Mouse (Mus musculus): ENCODE data around the gene Gstt4. TPM values are rescaled to one million over a fixed set of nuclear protein-coding genes. Genes with fewer than 3 reads are reported as not detected.

Gene Gstt4
- polyA plus RNA-seq (2017; shearing (Covaris generic)) = not detected

DNA sequence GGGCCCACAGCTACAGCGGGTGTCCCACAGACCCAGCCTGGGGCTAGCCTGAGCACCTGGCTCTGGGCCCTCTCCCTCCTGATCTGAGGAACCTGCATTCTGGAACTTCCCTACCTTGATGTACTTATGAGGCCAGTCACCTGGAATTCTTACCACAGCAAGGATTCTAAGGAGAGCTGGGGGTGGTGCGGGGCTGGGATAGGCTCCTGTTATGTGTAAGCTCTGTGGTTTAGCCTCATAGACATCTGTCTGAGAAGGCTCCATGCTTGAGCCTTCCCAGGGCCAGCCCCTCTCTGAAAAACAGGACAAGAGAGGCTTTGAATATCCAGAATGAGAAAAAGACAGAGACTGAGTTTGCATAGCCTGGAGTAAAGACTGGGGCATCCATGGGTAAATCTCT lies at the start of gene Gstt4:
Gstt4 (minus strand) TSS at position 101 of the 400 bp plus-strand sequence.

DNA sequence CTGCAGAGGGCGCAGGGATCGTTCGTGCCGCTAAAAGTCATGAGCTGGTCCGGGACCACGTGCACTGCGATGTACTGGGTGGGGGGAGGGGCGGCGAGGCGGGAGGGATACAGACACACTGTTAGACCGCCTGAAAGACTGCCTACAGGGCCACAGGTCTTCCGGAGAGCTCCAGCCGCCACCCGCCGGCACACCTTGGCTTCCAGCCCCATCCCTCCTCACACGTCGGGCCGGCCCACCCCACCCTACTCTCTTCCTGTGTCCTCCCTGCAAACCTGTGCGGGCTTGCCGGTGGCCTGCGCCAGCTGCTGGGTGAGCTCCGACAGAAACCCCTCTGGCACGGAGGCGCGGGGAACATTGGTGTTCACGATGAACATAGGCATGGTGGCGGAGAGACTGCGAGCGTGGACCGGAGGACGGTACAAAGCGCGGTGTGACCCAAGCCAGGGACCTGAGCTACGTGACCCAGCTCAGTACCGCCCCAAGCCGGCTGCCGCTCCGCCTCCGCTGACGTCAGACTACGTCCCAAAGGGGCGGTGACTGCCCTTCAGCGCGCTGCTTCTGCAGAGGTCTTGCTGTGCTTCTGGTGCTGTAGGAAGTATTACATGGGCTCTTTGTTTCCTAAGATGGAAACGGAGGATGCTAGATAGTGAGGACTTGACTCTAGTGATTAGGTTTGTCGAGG lies 37.6 kb upstream of the Gstt4 start, which contains the start of gene Mif:
Mif (minus strand) TSS at position 455 of the 685 bp plus-strand sequence.

DNA sequence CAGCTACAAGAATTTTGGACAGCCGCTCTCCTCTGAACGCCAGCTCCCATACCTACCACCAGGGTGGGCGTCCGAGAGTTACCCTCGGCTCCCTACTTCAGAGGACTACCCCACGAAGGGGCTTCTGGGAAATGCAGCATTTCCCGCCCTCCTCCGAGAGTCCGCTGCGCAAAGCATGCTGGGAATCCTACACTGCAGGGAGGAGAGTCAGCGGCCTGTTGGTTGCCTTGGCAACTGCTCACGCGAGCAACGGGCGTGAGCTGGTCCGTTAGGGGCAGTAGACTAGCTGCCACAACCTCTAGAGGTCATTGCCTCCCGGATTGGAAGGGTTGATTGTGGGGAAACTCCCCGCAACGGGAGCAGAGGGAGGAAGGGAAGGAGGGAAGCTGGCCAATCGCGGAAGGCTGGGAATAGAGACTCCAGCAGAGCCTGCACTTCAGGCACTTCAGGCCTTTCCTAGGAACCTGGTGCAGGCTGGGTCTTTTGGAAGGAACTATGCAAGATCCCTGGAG lies 15.0 kb upstream of the Gstt4 start, which contains the start of gene Gstt2:
Gstt2 (minus strand) TSS at position 177 of the 512 bp plus-strand sequence.

DNA sequence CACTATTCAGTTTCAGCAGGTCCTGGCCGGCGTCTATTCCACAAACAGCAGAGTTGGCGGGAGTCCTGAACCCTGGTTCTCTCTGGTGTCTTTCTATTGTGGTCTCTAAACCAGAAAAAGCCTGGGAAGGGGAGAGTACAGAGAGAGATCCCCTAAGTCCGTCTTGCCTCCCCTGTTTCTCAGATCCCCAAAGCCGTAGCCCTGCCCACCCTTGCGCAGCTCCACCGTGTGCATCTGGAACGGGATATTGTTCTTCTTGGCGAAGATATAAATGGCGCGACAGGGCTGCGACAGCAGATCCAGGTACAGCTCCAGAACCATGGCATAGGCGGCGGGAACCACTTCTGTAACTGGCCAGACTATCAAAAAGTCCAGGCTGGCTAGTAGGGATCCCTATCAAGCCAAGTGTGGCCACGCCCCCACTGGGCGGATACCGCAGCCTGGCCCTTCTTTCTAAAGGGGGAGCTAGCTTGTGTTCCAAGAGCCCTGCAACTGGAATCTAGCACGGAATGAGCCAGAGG lies 24.1 kb downstream of the Gstt4 start, which contains the start of gene Gstt1:
Gstt1 (minus strand) TSS at position 409 of the 521 bp plus-strand sequence.

DNA sequence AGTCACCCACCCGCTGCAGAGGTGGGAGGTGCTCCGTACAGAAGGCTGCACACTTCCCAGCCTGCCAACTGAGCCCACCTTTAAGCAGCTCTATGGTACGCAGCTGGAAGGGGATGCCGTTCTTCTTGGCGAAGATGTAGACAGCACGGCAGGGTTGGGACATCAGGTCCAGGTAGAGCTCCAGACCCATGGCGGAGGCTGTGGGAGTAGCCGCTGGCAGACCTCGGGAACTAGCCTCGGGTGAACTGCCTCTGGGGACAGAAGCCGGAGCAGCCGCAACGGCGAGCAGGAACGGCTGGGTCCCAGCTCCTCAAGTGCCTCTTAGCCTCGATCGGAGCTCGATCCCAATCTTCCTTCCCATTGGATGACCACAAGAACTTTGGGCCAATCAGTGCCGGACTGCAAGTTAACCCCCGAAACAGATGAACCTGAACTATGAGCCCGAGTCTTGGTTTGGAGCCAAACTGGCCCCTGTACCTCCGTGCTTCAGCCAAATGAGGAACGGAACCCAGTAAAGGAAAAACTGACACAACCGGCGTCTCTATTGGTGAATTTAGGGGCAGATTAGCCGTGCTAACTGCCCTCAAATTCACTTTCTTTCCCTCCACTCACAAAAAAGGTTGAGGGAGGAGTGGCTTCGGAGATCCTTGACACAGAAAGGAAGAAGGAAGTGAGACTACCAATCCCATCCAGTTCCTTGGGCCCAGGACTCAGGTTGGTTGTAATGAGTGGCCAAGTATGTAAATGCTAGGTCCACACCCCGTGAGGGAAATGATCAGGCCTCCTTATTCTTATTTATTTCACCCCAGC lies 41.4 kb downstream of the Gstt4 start, which contains the start of the genes Gm20441 and Gstt3:
Gm20441 (minus strand) TSS at position 186 of the 810 bp plus-strand sequence.
Gstt3 (minus strand) TSS at position 646 of the 810 bp plus-strand sequence.

DNA sequence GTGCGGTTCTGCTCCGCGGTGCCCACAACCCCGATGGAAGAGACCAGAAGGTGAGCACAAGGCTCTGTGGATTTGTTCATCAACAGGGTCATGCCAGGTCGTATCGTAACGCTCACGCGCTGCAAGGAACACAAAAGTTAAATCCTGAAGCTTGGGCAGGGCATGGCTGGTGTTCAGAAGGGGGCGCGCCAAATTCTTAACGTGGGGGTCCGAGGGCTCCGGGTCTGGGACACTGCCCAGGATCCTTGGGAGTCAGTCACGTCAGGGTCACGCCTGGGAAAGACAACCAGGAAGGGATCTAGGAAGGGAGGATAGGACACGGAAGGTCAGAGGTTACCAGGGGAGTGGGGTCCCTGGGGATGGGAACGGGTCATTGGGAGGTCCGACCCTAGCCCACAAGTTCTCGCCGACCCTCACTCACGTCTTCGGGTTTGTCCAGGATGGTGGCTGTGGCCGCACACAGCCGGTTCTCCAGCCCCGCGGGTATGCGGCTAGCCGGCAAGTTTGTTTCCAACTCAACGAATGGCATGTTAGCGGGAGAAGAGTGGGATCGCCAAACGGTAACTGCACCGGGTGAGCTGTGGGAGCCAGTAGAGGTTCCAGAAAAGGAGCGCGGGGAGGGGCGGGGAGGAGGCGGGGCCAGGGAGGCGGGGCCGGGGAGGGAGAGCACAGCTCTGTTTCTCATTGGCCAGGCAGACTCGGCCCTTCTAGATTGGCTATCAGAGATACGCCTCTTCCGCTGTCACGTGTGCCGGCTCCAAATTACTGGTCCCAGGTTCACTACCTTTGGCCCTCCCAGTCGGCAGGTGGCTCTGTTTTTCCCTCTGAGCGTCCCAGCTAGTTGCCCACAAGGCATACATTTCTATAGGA lies 49.3 kb downstream of the Gstt4 start, which contains the start of gene Ddt:
Ddt (minus strand) TSS at position 620 of the 870 bp plus-strand sequence.

Other genes starting within 250 kb of the Gstt4 start
- 1.3 TPM for gene Ggt5, start 233.2 kb downstream of the Gstt4 start, polyA plus RNA-seq (2017; shearing (Covaris generic))
- gene Susd2, start 178.5 kb downstream of the Gstt4 start, polyA plus RNA-seq (2017; shearing (Covaris generic)) = 34.6 TPM
- gene Cabin1, start 58.2 kb downstream of the Gstt4 start, polyA plus RNA-seq (2017; shearing (Covaris generic)) = 65.0 TPM
- 77.2 TPM for gene Ddt, start 49.1 kb downstream of the Gstt4 start, polyA plus RNA-seq (2017; shearing (Covaris generic))
- not detected for gene Gm20441, start 41.6 kb downstream of the Gstt4 start, polyA plus RNA-seq (2017; shearing (Covaris generic))
- gene Gstt3, start 41.1 kb downstream of the Gstt4 start, polyA plus RNA-seq (2017; shearing (Covaris generic)) = 13.3 TPM
- 0.66 TPM for gene Gstt1, start 24.0 kb downstream of the Gstt4 start, polyA plus RNA-seq (2017; shearing (Covaris generic))
- 70.0 TPM for gene Gstt2, start 14.9 kb upstream of the Gstt4 start, polyA plus RNA-seq (2017; shearing (Covaris generic))
- gene Mif, start 37.7 kb upstream of the Gstt4 start, polyA plus RNA-seq (2017; shearing (Covaris generic)) = 618 TPM
- gene Derl3, start 70.9 kb upstream of the Gstt4 start, polyA plus RNA-seq (2017; shearing (Covaris generic)) = 2.0 TPM
- gene Smarcb1, start 99.1 kb upstream of the Gstt4 start, polyA plus RNA-seq (2017; shearing (Covaris generic)) = 112 TPM
- 58.8 TPM for gene Chchd10, start 110.6 kb upstream of the Gstt4 start, polyA plus RNA-seq (2017; shearing (Covaris generic))
- 10.4 TPM for gene Mmp11, start 114.0 kb upstream of the Gstt4 start, polyA plus RNA-seq (2017; shearing (Covaris generic))
- gene Gm867, start 118.1 kb upstream of the Gstt4 start, polyA plus RNA-seq (2017; shearing (Covaris generic)) = not detected
- gene Vpreb3, start 120.5 kb upstream of the Gstt4 start, polyA plus RNA-seq (2017; shearing (Covaris generic)) = 0.98 TPM
- 1.9 TPM for gene Gm5134, start 132.0 kb upstream of the Gstt4 start, polyA plus RNA-seq (2017; shearing (Covaris generic))
- 40.4 TPM for gene Zfp280b, start 210.1 kb upstream of the Gstt4 start, polyA plus RNA-seq (2017; shearing (Covaris generic))

Data from inflammation-experienced regulatory T-cells, adult 16 weeks (primary cell).